Mouse (Mus musculus) intestine, embryonic 14.5 days (tissue): Measurements from ENCODE around the gene B4galt2. TPM values are rescaled to one million over a fixed set of nuclear protein-coding genes. Genes with fewer than 3 reads are reported as not detected.

Source experiments
- polyA plus RNA-seq: library from polyadenylated mRNA; unstranded; fragments of >200 nt; fragmentation: Nextera tagmentation; extraction: Ambion mirVana; gene quantifications from 2 replicates; pipeline ENCODE4 v1.2.1, GENCODE M21; 2014

Gene B4galt2
- polyA plus RNA-seq, 1 experiment from 2014 or later, result 30.6 TPM

Other genes with a start within 250 kb of the B4galt2 start
- gene Dmap1, start 201.2 kb downstream of the B4galt2 start, polyA plus RNA-seq, result 58.7 and 67.4 TPM in 2 replicates
- not detected in 2 replicates for gene Gm12845, start 159.1 kb downstream of the B4galt2 start, polyA plus RNA-seq
- gene Klf17, start 117.8 kb downstream of the B4galt2 start, polyA plus RNA-seq, result not detected in 2 replicates
- gene Slc6a9, start 49.0 kb downstream of the B4galt2 start, polyA plus RNA-seq, result 9.5 and 11.7 TPM in 2 replicates
- 1.1 and 1.9 TPM in 2 replicates for gene Ccdc24, start 10.9 kb downstream of the B4galt2 start, polyA plus RNA-seq
- 213 and 219 TPM in 2 replicates for gene Atp6v0b, start 3.8 kb upstream of the B4galt2 start, polyA plus RNA-seq
- 20.0 and 23.1 TPM in 2 replicates for gene Dph2, start 8.5 kb upstream of the B4galt2 start, polyA plus RNA-seq
- 43.2 and 43.3 TPM in 2 replicates for gene Ipo13, start 31.5 kb upstream of the B4galt2 start, polyA plus RNA-seq
- 7.0 and 7.2 TPM in 2 replicates for gene Artn, start 46.3 kb upstream of the B4galt2 start, polyA plus RNA-seq